18 mouse cellular contexts compared by ENCODE assay signal in the genomic region with DNA sequence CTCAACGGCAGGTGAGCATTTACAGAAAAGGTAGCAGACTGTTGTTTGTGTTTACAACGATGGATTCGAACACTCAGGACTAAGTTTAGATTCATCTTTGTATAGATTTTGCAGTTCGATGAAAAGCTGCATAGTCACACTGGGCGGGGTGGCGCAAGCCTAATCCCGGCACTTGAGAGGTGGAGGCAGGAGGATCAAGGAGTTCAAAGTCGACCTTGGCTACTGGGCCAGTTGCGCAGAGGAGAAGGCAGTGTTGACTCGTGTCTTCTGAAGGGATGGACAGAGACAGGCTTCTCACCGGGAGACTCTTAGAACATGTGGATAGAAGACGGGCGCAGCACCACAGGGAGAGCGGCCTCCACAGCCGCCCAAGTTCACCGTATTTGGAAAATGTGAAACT.
"Had no signal": no experiment of that assay in that cellular context is flagged by ENCODE, and none has a peak within 500 bp of the region (broad histone marks: within the 10 kb centered on the region; RNA-seq: fewer than 3 reads in every experiment).

No protein-coding gene starts in this region.

- H3K9me3 ChIP-seq: midbrain, embryonic 10.5 days; midbrain, embryonic 12.5 days; neural tube, embryonic 13.5 days; neural tube, embryonic 15.5 days; stomach, embryonic 15.5 days had no signal

- DNase-seq: liver, postnatal 0 days; lung, embryonic 14.5 days; lung, postnatal 10 days; lung, postnatal 4 days; midbrain, embryonic 14.5 days; retina, postnatal 1 day; right cerebral cortex, adult 18-20 months; right cerebral cortex, postnatal 14 days; thymus, adult 2 months; thymus, postnatal 25 days; thymus, postnatal 4 days had no signal

- H3K27ac ChIP-seq: midbrain, embryonic 10.5 days; midbrain, embryonic 12.5 days; neural tube, embryonic 13.5 days; neural tube, embryonic 15.5 days; stomach, embryonic 15.5 days; stomach, postnatal 0 days had no signal

- H3K4me3 ChIP-seq: midbrain, embryonic 10.5 days; midbrain, embryonic 12.5 days; myocyte; neural tube, embryonic 13.5 days; neural tube, embryonic 15.5 days; stomach, embryonic 15.5 days had no signal

- H3K9ac ChIP-seq: liver, postnatal 0 days; lung, embryonic 14.5 days; midbrain, embryonic 12.5 days; neural tube, embryonic 13.5 days; neural tube, embryonic 15.5 days; stomach, embryonic 15.5 days had no signal
